Mouse (Mus musculus) hindbrain, postnatal 0 days (tissue): ENCODE measurements around the gene Slc30a4. TPM values are rescaled to one million over a fixed set of nuclear protein-coding genes. Genes with fewer than 3 reads are reported as not detected.

ENCODE experiments used
- ATAC-seq: fragments of 200-750 bp; cut with Nextera tagmentation; 2 replicates; pipeline ENCODE4 v1.8.0; 2017; ENCODE audit warnings: mild to moderate bottlenecking, moderate TSS enrichment, moderate library complexity
- DNase-seq: peaks from one replicate; pipeline ENCODE4 v3.0.0-alpha.2; 2015; ENCODE audit warnings: low spot score
- H3K27ac ChIP-seq: fragments of 300-500 bp; sonication (generic); 2 replicates; pipeline ENCODE4 v1.5.1; 2014; ENCODE audit warnings: mild to moderate bottlenecking
- H3K27me3 ChIP-seq: fragments of 300-500 bp; sonication (generic); 2 replicates; pipeline ENCODE4 v1.6.1; 2014; ENCODE audit warnings: low read length, mixed read lengths; ENCODE audit not compliant: insufficient read depth
- H3K36me3 ChIP-seq: fragments of 300-500 bp; sonication (generic); 2 replicates; pipeline ENCODE4 v1.6.1; 2014; ENCODE audit warnings: low read length, mixed read lengths; ENCODE audit not compliant: insufficient read depth
- H3K4me1 ChIP-seq: fragments of 300-500 bp; sonication (generic); 2 replicates; pipeline ENCODE4 v1.6.1; 2014; ENCODE audit warnings: antibody characterized with exemption, low read length, mixed read lengths; ENCODE audit not compliant: insufficient read depth
- H3K4me2 ChIP-seq: fragments of 300-500 bp; sonication (generic); 2 replicates; pipeline ENCODE4 v1.6.1; 2014; ENCODE audit warnings: low read depth, mild to moderate bottlenecking, low read length, moderate library complexity, mixed read lengths
- H3K4me3 ChIP-seq: fragments of 300-500 bp; sonication (generic); 2 replicates; pipeline ENCODE4 v1.5.1; 2014; ENCODE audit warnings: low read length
- H3K9ac ChIP-seq: fragments of 300-500 bp; sonication (generic); replicated peaks from 2 replicates; pipeline ENCODE4 v1.6.1; 2014; ENCODE audit warnings: mild to moderate bottlenecking, low read length, moderate library complexity, mixed read lengths
- H3K9me3 ChIP-seq: fragments of 300-500 bp; sonication (generic); 2 replicates; pipeline ENCODE4 v1.6.1; 2016; ENCODE audit warnings: low read length, mixed read lengths
- CTCF ChIP-seq: IDR thresholded peaks from 2 replicates; pipeline ENCODE4 v1.5.1; 2016; ENCODE audit warnings: antibody characterized with exemption, control low read depth, low read depth
- WGBS: fragments of 180-500 bp; shearing (Covaris S2); extraction: QIAGEN DNeasy Blood & Tissue Kit; methylation state at CpG from one replicate; pipeline ENCODE4 v1.1.7; 2014; 5-methylcytosine and 5-hydroxymethylcytosine counted together
- microRNA counts: library from miRNA; unstranded; fragments of <30 nt; microRNA quantifications from one replicate; lab custom pipeline; 2015
- microRNA-seq, 2 experiments: library from miRNA; unstranded; fragments of <30 nt; microRNA quantifications; one replicate each; pipeline ENCODE4; 2016
- polyA plus RNA-seq: library from polyadenylated mRNA; unstranded; fragments of >200 nt; fragmentation: Nextera tagmentation; extraction: Ambion mirVana; gene quantifications from 2 replicates; pipeline ENCODE4 v1.2.1, GENCODE M21; 2015
- total RNA-seq: library from RNA; depleted of rRNA; stranded (reverse); fragments of >200 nt; gene quantifications from 2 replicates; pipeline ENCODE4 v1.2.3, GENCODE M21; 2014; rRNA removed

The Slc30a4 gene
- total and polyA plus RNA-seq, 2 experiments from 2014 or later = 6.6 to 32.0 TPM

DNA sequence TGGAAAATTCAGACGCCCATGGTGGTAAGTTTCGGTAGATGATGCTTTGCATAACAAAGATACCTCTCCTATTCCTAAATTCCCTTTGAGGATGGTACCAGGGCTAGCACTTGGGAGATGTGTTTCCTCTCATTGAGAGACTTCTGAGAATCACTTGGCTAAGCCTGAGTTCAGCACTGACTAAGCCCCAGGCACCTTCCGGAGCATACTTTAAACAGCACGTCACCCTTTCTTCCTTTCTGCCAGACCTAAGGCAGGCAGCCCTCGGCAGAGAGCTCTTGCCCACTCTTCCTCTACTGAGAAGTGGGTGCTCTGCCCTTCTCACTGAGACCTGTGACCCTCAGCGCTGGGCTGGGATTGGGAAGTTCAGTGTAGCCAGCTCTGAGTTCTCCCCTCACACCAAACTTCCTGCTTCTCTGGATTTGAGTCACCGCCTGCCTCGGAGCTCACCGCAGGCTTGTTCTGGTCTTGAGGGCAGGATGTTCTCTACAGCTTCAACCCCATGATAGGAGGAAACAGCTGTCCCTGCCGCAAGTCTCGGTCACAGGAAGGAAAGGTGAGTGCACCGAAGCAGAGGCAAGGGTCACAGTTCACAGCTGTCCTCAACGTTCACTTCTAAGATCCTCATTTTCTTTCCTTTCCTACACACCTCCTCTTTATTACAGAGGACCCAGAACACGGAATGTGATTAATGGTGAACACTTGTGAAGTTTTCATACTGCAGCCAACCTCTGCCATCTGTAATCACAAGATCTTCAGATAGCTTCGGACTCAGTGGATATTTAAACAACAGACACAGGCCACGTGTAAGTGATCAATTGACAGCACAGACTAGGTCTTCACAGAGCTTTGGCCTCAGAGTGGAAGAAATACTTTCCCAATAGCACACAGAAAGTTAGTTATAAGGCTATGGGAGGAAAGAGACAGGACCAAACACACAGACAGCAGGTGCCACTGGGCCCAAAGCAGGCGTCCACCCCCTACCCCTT is 50.1 kb downstream of the Slc30a4 start:
- 69% methylated on average over 17 of the region's 17 CpGs for WGBS
- Histone ChIP-seq H3K27me3 (no peaks in the 10 kb centered on the region), H3K9ac (no peak overlapping the region), H3K4me3 (no peak overlapping the region), H3K9me3 (no peaks in the 10 kb centered on the region), H3K36me3 (no peaks in the 10 kb centered on the region), H3K4me1 (no peaks in the 10 kb centered on the region), H3K27ac (no peak overlapping the region), H3K4me2 (no peak overlapping the region)
- ATAC-seq (no peak), DNase-seq (no peak)
- no peak for TF ChIP-seq CTCF

DNA sequence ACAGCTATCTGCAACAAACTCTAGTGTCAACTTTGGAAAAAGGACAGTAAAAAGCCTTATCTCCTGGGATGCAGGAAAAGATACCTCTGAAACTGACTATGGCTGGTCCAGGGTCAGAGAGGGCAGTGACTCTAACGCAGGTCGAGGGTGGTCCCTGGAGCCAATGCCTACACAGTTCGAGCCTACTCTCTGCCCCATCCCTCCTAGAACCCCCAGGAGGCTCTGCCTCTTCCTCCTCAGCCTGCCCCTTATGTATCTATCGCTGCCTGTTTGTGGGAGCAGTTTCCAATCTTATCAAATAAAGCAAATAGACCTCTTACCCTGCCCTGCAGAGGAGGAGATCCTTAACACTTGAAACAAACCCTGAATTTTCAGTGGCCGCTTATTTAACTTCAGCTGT is 63.8 kb downstream of the Slc30a4 start:
- WGBS = 57% methylated on average over 5 of the region's 5 CpGs
- Histone ChIP-seq H3K27ac (no peak overlapping the region), H3K9ac (no peak overlapping the region), H3K36me3 (peaks cover 3% of the 10 kb centered on the region; the same call in 1 of the 2 replicates), H3K9me3 (no peaks in the 10 kb centered on the region), H3K27me3 (0 out of 2 replicates have a peak, but pooled peaks cover 5% of the 10 kb centered on the region), H3K4me3 (no peak overlapping the region), H3K4me2 (no peak overlapping the region), H3K4me1 (0 out of 2 replicates have a peak, but pooled peaks cover 2% of the 10 kb centered on the region)
- DNase-seq = no peak
- no peak for TF ChIP-seq CTCF
- no peak for ATAC-seq

DNA sequence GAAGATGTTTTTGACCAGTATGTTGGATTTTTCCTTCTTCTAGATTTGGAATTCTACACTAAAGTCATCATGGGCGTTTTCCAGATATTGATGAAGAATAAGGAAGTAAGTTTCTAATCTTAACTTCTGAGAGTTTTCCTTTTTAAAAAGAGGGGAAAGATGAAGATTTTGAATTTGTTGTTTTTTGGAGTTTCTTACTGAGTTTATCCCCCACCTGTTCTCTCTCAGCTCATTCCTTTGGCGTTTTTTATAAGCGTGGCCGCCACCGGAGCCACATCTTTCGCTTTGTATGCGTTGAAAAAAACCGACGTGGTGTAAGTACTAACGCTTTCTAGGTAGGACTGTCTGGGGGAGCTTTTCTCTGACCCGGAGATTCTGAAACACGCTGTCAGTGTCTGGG is 64.4 kb downstream of the Slc30a4 start:
- Histone ChIP-seq H3K4me2 (peak overlapping the region; percentile 64), H3K27me3 (0 out of 2 replicates have a peak, but pooled peaks cover 5% of the 10 kb centered on the region), H3K9ac (peak overlapping the region; percentile 17; the same call in 1 of the 2 replicates), H3K36me3 (peaks cover 10% of the 10 kb centered on the region), H3K4me3 (peak overlapping the region; percentile 40), H3K27ac (no peak overlapping the region), H3K9me3 (no peaks in the 10 kb centered on the region), H3K4me1 (0 out of 2 replicates have a peak, but pooled peaks cover 2% of the 10 kb centered on the region)
- 34% methylated on average over 12 of the region's 12 CpGs for WGBS
- ATAC-seq = no peak
- TF ChIP-seq CTCF = no peak
- no peak for DNase-seq

DNA sequence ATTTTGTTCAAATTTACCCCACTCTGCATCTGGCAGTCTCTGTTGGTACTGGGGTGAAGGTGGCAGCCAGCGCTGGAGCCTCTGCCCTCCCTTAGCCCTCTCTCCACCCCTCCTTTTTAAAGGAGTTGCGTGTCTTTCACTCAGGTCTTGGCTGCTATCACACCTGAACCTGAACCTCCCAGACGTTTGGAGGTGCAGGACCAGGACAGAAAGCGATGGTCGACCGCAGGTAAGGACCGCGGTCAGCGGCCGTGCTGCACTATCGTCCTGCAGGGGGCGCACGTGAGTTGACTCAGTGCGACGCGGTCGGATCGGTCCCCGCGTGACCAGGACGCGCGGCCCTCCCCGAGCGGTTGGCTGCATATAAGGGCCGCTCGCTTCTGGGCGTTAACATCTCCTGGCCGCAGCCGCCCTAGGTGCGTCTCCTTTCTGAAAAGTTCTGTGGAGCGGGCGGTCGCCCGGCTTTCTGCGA is 64.9 kb downstream of the Slc30a4 start:
- Histone ChIP-seq H3K4me1 (0 out of 2 replicates have a peak, but pooled peaks cover 2% of the 10 kb centered on the region), H3K4me3 (peak overlapping the region; percentile 40), H3K9me3 (no peaks in the 10 kb centered on the region), H3K27ac (no peak overlapping the region), H3K27me3 (0 out of 2 replicates have a peak, but pooled peaks cover 5% of the 10 kb centered on the region), H3K36me3 (peaks cover 13% of the 10 kb centered on the region), H3K9ac (peak overlapping the region; percentile 17; the same call in 1 of the 2 replicates), H3K4me2 (peak overlapping the region; percentile 64)
- peak; percentile 94 for TF ChIP-seq CTCF
- DNase-seq = peak; percentile 84
- WGBS = 2% methylated on average over 36 of the region's 36 CpGs
- peak; percentile 84 for ATAC-seq

DNA sequence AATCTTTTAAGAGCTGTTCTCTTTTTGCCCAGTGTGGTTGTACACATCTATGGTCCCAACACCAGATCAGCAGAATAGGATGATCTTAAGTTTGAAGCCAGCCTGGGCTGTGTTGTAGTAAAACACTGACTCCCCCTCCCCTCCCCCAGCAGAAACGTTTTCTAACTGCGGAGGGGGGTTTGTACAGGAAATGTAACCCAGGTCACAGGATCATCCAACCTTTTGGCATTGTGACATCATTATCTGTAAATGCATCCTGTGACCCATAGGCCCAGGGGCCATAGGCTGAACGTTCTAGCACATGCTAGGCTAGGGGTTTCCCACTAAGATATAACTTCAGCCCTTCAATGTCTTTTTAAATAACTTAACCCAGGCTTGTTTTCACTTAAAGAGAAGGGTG is 65.8 kb downstream of the Slc30a4 start, which contains the start of gene AA467197:
Gene AA467197 (plus strand): TSS at position 301 of the 400 bp plus-strand sequence.
- ATAC-seq (no peak), DNase-seq (no peak)
- Histone ChIP-seq H3K27ac (no peak within 1 kb of the TSS), H3K27me3 (0 out of 2 replicates have a peak, but pooled peaks cover 5% of the 10 kb centered on the region), H3K4me2 (peak within 1 kb of the TSS; percentile 64), H3K4me3 (peak within 1 kb of the TSS; percentile 40), H3K9ac (peak within 1 kb of the TSS; percentile 17; the same call in 1 of the 2 replicates), H3K9me3 (no peaks in the 10 kb centered on the region), H3K4me1 (0 out of 2 replicates have a peak, but pooled peaks cover 2% of the 10 kb centered on the region), H3K36me3 (peaks cover 13% of the 10 kb centered on the region)
- 61% methylated on average over 3 of the region's 3 CpGs for WGBS
- TF ChIP-seq CTCF = no peak

MicroRNA genes within 50 kb of the gene (microRNA counts, 519-probe panel; counts per million panel counts)
- not detected for microRNA mmu-miR-147 (lab: Ali Mortazavi, UCI)

Small RNA genes lying within 50 kb of the gene (microRNA-seq; reads per million reads assigned to microRNA genes)
- gene Mir147 = 10.0 to 10.4 reads per million in 2 experiments

Other genes with a start within 250 kb of the Slc30a4 start
- not detected in 2 replicates for gene Gm14085, start 217.7 kb downstream of the Slc30a4 start, total RNA-seq
- gene Gm14085, start 217.7 kb downstream of the Slc30a4 start, polyA plus RNA-seq = not detected in 2 replicates
- gene Gatm, start 91.4 kb downstream of the Slc30a4 start, total RNA-seq = 42.7 and 44.0 TPM in 2 replicates
- gene Gatm, start 91.4 kb downstream of the Slc30a4 start, polyA plus RNA-seq = 72.9 and 78.1 TPM in 2 replicates
- gene AA467197, start 65.7 kb downstream of the Slc30a4 start, total RNA-seq = not detected in 2 replicates
- gene AA467197, start 65.7 kb downstream of the Slc30a4 start, polyA plus RNA-seq = 0.66 and 1.3 TPM in 2 replicates
- gene Bloc1s6, start 35.8 kb upstream of the Slc30a4 start, total RNA-seq = 75.4 and 138 TPM in 2 replicates
- gene Bloc1s6, start 35.8 kb upstream of the Slc30a4 start, polyA plus RNA-seq = 94.1 and 97.3 TPM in 2 replicates
- 2.9 and 3.2 TPM in 2 replicates for gene Sqor, start 62.6 kb upstream of the Slc30a4 start, total RNA-seq
- 4.4 and 5.7 TPM in 2 replicates for gene Sqor, start 62.6 kb upstream of the Slc30a4 start, polyA plus RNA-seq